Mouse (Mus musculus): ENCODE results near the gene Col5a3.
"Not testable (repeated sequence)": the region's sequence is repeated elsewhere in the genome, so short reads cannot be mapped to it uniquely, and the experiment has no call there.

The Col5a3 gene

GRCm38 (mm10) chr9:20814521-20815272, at the start of gene Col5a3:
Gene Col5a3 (minus strand): TSS chr9:20815067.
- DNase-seq: peak; percentile 15

DNA sequence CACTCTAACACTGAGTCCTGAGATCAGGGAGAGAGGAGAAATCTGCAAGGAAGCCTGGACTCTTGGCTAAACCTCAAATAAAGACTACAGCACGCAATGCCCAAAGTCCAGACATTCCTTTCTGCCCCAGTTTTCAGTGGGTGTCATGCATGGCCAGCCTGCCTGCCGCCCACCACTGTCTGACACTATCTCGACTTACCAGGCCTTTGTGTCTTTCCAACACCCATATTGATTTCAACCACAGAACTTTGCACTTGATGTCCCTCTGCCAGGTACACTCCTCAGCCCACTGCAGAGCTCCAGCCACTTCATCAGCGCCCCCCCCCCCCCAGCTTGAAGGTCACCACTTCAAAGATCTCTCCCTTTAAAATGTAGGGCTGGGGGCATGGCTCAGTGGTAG, 47.4 kb upstream of the Col5a3 start:
- DNase-seq: no peak

- no peak for DNase-seq
These were observed 47.0 kb upstream of the Col5a3 start for GRCm38 (mm10) chr9:20861821-20862220.

DNA sequence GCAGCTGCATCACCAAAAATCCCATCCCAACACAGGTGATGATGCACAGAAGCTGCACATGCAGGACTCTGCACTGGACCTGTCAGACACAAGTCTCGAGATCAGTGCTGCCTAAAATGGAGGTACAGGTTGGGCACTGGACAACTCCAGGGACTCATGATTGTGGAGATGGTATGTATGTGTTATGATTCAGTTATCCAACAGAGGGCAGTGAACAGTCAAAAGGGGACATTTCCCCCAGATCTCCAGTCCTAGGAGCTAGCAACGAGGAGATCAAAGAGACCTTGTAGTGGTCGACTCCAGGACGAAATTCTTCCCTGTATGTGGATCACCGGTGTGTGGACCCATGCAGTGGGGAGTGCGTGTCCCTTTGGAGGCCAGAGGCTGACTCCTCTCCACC, 45.1 kb upstream of the Col5a3 start:
- DNase-seq: no peak

DNA sequence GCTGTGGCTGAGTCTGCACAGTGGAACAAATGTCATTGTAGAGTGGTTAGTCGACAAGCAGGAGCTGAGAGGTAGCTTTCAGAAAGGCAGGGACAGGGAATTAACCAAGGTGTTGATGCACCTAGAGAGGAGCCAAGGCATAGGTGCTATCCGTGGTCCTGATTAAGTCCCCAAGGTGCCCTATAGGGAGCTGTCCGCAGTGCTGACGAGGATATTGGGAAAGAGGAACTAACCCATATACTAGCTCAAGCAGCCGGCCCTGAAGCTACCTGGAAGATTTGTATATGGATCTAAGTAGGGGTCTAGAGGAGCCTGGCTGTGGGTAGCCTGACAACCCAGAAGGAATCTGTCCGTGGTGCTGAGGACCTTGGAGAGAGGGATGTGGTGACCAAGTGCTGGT, 42.3 kb upstream of the Col5a3 start:
- no peak for DNase-seq

DNA sequence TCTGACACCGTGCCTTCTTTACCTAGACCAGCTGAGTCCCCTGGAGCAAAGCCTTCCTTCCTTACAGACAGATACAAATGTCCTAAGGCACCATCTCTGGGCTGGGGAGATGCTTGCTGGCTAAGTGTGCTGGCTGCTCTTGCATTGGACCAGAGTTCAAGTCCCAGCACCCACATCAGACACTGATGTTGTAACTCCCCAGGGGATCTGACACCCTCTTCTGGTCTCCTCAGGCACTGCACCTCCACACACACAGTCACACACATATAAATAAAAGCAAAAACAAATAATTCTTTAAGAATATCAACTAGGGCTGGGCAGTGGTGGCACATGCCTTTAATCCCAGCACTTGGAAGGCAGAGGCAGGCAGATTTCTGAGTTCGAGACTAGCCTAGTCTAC, 35.3 kb upstream of the Col5a3 start:
- DNase-seq: no peak

GRCm38 (mm10) chr9:20842670-20843069, 27.8 kb upstream of the Col5a3 start:
- DNase-seq: peak; percentile 13

DNA sequence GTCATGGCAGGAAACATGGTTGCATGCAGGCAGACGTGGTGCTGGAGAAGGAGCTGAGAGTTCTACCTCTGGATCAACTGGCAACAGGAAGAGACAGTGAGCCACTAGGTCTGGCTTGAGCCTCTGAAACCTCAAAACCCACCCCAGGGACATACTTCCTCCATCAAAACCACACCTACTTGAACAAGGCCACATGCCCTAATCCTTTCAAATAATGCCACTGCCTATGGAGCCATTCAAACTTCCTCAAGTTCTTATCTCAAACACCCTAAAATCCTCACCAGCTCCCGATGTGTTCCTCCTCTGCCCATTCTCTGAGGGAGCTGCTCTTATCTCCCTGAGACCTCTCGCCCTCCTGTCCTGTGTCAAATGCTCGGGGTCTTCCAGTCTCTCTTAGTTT, 27.3 kb upstream of the Col5a3 start:
- DNase-seq: no peak

DNA sequence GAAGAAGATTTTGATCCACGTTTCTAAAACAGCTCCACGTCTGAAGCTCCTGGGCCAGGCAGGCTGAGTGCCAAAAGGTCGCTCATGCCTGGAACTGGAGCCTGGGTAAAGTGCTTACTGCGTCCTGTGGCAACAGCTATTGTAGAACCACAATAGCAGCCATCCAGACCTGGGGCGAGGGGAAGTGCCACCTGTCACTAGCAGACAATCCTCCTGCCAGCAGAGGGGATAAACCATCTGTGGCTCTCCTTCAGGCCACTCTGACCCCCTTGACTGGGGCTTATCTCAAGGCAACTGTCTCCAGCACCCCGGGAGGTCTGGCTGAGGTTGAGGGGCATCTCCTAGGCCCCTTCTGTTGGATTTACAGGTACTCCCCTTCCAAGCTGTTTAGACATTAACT, 24.1 kb upstream of the Col5a3 start:
- DNase-seq: no peak

DNA sequence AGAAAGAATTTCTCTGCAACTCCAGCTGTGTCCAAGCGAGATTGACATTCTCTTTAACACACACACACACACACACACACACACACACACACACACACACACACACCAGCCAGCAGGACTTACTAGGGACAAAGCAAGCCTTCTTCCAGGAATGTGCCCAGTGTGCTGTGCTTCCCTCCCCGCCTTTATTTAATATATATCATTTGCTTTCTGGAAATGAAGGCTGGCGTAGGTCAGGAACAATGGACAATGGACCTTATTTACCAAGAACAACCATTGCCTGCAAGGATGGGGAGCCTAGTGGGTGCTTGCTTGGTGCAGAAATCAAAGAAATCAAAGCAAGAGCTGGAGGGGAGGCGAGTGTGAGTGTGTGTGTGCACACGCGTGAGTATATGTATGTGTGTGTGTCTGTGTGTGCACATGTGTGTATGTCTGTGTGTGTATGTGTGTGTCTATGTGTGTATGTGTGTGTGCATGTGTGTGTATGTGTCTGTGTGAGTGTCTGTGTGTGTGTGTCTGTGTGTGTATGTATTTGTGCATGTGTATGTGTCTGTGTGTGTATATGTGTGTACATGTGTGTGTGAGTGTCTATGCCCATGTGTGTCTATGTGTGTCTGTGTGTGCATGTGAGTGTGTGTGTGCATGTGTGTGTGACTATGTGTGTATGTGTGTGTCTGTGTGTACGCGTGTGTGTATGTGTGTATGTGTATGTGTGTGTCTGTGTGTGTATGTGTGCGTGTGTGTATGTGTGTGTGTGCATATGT, 22.5 kb upstream of the Col5a3 start:
- no peak for DNase-seq

- not testable (repeated sequence) for DNase-seq
These were observed 20.6 kb upstream of the Col5a3 start for GRCm38 (mm10) chr9:20835431-20835954.

DNA sequence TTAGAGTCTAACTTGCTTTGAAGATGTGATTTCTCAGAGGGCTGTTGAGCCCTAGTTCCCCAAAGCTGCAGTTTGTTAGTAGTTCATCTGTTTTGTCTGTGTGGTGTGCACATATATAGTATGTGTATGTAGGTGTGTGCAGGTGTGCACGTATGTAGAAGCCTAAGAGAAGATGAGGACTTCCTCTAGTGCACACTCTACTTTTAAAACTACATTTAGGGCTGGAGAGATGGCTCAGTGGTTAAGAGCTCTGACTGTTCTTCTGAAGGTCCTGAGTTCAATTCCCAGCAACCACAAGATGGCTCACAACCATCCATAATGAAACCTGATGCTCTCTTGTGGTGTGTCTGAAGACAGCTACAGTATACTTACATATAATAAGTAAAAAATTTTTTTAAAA, 20.0 kb upstream of the Col5a3 start:
- DNase-seq: no peak

- peak; percentile 95 for DNase-seq
These were observed 16.2 kb upstream of the Col5a3 start for GRCm38 (mm10) chr9:20830901-20831643.

- DNase-seq: no peak
These were observed 13.3 kb upstream of the Col5a3 start for GRCm38 (mm10) chr9:20828127-20828526.

DNA sequence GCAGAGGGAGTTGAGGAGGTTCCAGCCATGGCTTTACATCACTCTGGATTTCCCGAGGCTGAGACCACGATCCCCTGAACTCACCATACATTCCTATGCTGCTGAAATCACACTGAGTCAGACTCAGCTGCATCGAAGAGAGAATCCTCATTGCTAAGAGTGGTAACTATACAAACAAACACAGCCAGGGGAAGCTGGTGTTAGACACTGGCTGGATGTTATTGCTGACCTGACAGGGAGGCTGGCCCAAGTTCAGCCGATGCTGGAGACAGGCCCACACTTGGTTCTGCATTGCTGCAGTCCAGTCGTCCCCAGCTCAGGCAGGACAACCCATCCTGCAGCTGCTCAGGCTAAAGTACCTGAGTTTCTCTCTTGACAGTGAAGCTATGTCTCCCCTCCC, 10.9 kb upstream of the Col5a3 start:
- DNase-seq: no peak

- DNase-seq: peak; percentile 46
These were observed 8.0 kb upstream of the Col5a3 start for GRCm38 (mm10) chr9:20822821-20823220.

DNA sequence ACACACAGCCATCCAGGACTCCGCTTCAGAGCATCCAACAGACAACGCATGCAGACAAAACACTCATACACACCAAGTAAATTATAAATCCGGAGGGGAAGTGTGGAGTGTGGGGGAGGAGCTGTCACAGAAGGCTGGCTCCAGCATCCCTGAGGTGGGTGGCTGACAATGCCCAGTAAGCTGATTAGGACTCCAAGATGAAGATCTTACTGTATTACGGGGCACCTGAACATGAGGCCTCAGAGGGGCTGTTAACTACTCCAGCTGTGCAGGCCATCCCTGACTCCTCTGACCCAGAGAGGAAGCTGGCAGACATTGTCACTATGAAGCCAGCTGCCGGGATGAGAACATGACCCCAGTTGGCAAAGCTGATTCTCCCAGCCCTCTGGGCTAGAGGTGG, 5.1 kb upstream of the Col5a3 start:
- no peak for DNase-seq

GRCm38 (mm10) chr9:20818236-20818635, 3.4 kb upstream of the Col5a3 start, which contains the start of gene Rdh8:
Gene Rdh8 (plus strand): TSS chr9:20818503.
- DNase-seq: no peak

GRCm38 (mm10) chr9:20812537-20813271, 2.2 kb downstream of the Col5a3 start:
- DNase-seq: peak; percentile 11

DNA sequence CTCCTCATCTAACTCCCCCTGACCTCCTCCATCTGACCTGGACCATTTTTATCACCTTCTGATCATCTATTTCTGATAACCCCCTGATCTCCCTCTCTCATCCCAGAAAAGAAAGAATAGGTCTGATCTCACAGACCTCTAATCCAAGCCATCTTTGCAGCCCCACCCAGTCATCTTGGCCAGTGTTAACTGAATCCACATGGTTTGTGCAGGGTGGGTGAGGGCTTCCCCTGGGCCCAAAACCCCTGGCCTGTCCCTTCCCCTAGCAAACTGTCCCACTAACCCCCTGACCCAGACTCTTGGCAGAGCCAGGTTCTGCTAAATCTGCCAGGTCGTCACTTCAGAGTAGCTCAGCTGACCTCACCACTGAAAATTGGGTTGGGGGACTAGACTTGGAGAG, 4.1 kb downstream of the Col5a3 start:
- DNase-seq: no peak

GRCm38 (mm10) chr9:20810271-20810670, 4.6 kb downstream of the Col5a3 start:
- peak; percentile 39 for DNase-seq

DNA sequence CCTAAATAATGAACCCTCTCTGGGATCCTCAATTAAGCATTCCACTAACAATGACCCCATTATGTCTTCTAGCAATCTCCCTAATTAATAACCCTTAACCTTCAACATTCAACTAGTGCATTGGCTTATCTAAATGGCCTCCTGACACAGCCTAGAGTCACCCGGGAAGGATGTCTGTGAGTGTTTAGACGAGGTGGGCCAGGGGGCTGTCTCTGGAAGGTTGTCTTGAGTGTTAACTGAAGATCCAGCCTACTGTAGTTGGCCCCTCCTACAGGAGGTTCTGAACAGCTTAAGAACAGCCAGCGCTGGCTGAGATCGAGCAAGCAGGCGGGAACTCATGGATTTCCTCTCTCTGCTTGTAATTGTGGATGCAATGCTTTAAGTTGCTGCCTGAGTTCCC, 9.2 kb downstream of the Col5a3 start:
- DNase-seq: no peak

DNA sequence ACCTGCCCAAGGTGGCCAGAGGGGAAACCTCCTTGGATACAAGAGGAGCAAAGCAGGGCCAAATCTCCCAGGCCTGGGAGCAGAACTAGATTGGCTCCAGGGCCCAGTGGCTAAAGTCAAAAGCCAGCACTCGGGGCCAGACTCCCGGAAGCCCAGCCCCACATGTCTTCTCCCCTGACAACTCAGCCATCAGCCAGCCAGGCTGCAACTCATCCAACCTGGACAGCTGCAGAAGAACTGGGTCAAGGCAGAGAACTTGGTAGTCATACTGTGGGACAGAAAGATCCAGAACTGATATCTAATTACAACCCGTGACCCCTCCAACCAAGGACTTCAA, 9.7 kb downstream of the Col5a3 start:
- no peak for DNase-seq

Measured in right cerebral cortex, adult 18-20 months (tissue).